Mouse (Mus musculus) lung, embryonic 15.5 days (tissue): ENCODE results near the gene Tex22. TPM values are rescaled to one million over a fixed set of nuclear protein-coding genes. Genes with fewer than 3 reads are reported as not detected.

ENCODE experiments used
- ATAC-seq: fragments of 200-750 bp; cut with Nextera tagmentation; 2 replicates; pipeline ENCODE4 v1.8.0; 2017; ENCODE audit warnings: moderate number of reproducible peaks, borderline replicate concordance; ENCODE audit not compliant: low FRiP score, low TSS enrichment; ENCODE audit errors: extremely low read depth
- H3K27ac ChIP-seq: fragments of 300-500 bp; sonication (generic); 2 replicates; pipeline ENCODE4 v1.5.1; 2015; ENCODE audit warnings: moderate library complexity, mild to moderate bottlenecking, inconsistent platforms
- H3K27me3 ChIP-seq: fragments of 300-500 bp; sonication (generic); 2 replicates; pipeline ENCODE4 v1.6.1; 2015; ENCODE audit warnings: inconsistent platforms
- H3K36me3 ChIP-seq: fragments of 300-500 bp; sonication (generic); 2 replicates; pipeline ENCODE4 v1.6.1; 2015; ENCODE audit warnings: inconsistent platforms
- H3K4me1 ChIP-seq: fragments of 300-500 bp; sonication (generic); 2 replicates; pipeline ENCODE4 v1.6.1; 2015; ENCODE audit warnings: inconsistent platforms
- H3K4me2 ChIP-seq: fragments of 300-500 bp; sonication (generic); 2 replicates; pipeline ENCODE4 v1.6.1; 2015; ENCODE audit warnings: inconsistent platforms, mild to moderate bottlenecking, moderate library complexity
- H3K4me3 ChIP-seq: fragments of 300-500 bp; sonication (generic); 2 replicates; pipeline ENCODE4 v1.5.1; 2015; ENCODE audit warnings: mild to moderate bottlenecking, inconsistent platforms
- H3K9ac ChIP-seq: fragments of 300-500 bp; sonication (generic); 2 replicates; pipeline ENCODE4 v1.6.1; 2015; ENCODE audit warnings: inconsistent platforms
- H3K9me3 ChIP-seq: fragments of 300-500 bp; sonication (generic); 2 replicates; pipeline ENCODE4 v1.6.1; 2016; ENCODE audit warnings: inconsistent platforms
- WGBS: fragments of 180-500 bp; shearing (Covaris S2); methylation state at CpG from one replicate; pipeline ENCODE4 v1.1.7; 2015; 5-methylcytosine and 5-hydroxymethylcytosine counted together
- microRNA-seq: library from miRNA; unstranded; fragments of <30 nt; microRNA quantifications from one replicate; pipeline ENCODE4, GENCODE M21; 2016
- polyA plus RNA-seq: library from polyadenylated mRNA; unstranded; fragments of >200 nt; fragmentation: Nextera tagmentation; extraction: Ambion mirVana; gene quantifications from 2 replicates; pipeline ENCODE4 v1.2.1, GENCODE M21; 2015

The Tex22 gene
- polyA plus RNA-seq, 1 experiment from 2014 or later = not detected

- Histone ChIP-seq H3K4me1 (peaks cover 34% of the 10 kb centered on the region), H3K4me3 (no peak overlapping the region), H3K4me2 (no peak overlapping the region), H3K36me3 (peaks cover 91% of the 10 kb centered on the region), H3K27me3 (no peaks in the 10 kb centered on the region), H3K9ac (no peak overlapping the region), H3K27ac (no peak overlapping the region), H3K9me3 (no peaks in the 10 kb centered on the region)
- 66% methylated on average over 5 of the region's 5 CpGs for WGBS
- ATAC-seq = no peak
These were observed 59.6 kb downstream of the Tex22 start for GRCm38 (mm10) chr12:113133861-113134403.

DNA sequence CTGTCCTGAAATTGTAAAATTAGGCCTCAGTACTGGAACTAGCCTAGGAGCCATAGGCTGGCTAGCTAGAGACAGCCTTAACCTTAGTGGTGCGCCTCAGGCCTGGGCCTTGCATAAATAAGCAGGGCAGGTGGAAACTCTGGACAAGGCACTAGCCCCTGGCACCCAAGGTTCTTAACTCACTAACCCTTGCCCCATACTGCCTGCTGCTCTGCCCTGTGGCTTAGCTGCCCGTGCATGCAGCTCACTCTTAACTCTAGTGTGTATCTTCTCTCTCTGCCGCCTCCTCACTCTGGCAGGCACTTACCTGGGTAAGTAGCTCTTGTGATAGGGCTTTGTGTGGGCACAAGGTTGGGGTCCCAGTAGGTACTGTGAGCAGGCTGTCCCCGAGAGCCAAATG, 60.2 kb downstream of the Tex22 start:
- H3K4me2 ChIP-seq = no peak overlapping the region
- WGBS = 83% methylated on average over 4 of the region's 4 CpGs
- no peaks in the 10 kb centered on the region for H3K27me3 ChIP-seq
- H3K4me1 ChIP-seq = peaks cover 40% of the 10 kb centered on the region
- no peaks in the 10 kb centered on the region for H3K9me3 ChIP-seq
- ATAC-seq = no peak
- H3K36me3 ChIP-seq = peaks cover 86% of the 10 kb centered on the region
- no peak overlapping the region for H3K27ac ChIP-seq
- no peak overlapping the region for H3K4me3 ChIP-seq
- no peak overlapping the region for H3K9ac ChIP-seq

DNA sequence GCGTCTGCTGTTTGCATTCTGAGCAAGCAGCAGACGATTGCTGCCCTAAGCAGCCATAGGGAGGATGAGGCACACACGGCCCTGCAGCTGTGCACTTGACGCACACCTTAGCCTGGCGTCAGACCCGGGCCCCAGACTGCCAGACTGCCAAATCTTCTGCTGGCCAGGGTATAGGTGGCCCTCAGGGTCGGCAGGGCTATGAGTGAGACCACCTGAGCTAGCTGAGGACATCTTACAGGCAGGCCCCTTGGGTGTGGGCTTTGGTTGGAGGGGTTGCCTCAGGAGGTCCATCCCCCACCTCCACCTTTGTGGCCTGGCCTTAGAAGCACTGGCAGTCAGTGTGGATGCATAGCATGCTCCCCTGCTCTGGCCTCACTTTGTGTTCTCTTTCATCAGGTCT, 61.1 kb downstream of the Tex22 start:
- peaks cover 48% of the 10 kb centered on the region for H3K4me1 ChIP-seq
- H3K27ac ChIP-seq = no peak overlapping the region
- no peak overlapping the region for H3K4me3 ChIP-seq
- peaks cover 77% of the 10 kb centered on the region for H3K36me3 ChIP-seq
- no peak overlapping the region for H3K4me2 ChIP-seq
- no peak overlapping the region for H3K9ac ChIP-seq
- ATAC-seq = no peak
- no peaks in the 10 kb centered on the region for H3K9me3 ChIP-seq
- WGBS = 83% methylated on average over 7 of the region's 7 CpGs
- no peaks in the 10 kb centered on the region for H3K27me3 ChIP-seq

DNA sequence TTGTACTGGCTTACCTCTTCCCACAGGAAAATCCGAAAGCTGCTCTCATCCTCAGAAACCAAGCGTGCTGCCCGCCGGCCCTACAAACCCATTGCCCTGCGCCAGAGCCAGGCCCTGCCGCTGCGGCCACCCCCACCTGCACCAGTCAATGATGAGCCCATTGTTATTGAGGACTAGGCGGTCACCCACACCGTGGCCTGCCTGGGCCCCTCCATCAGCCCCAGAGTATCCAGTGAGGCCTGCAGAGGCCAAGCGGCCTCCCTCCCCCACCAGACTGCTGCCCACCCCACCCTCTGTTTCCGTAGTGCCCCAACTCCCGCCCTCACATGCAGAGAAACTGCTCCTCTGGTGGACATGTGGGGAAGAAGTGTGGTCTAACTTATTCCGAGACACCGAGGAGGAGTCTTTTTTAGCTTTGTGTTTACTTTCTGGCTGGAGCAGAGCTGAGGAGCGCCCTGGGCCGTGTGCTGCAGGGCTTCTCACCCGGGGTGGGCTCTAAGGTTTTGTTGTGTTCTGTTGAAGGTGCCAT, 62.3 kb downstream of the Tex22 start:
- no peaks in the 10 kb centered on the region for H3K27me3 ChIP-seq
- no peak overlapping the region for H3K4me3 ChIP-seq
- H3K9me3 ChIP-seq = no peaks in the 10 kb centered on the region
- H3K4me2 ChIP-seq = no peak overlapping the region
- WGBS = 71% methylated on average over 17 of the region's 17 CpGs
- H3K9ac ChIP-seq = no peak overlapping the region
- no peak overlapping the region for H3K27ac ChIP-seq
- peaks cover 59% of the 10 kb centered on the region for H3K4me1 ChIP-seq
- peaks cover 65% of the 10 kb centered on the region for H3K36me3 ChIP-seq
- no peak for ATAC-seq

GRCm38 (mm10) chr12:113137260-113138213, 63.2 kb downstream of the Tex22 start:
- Histone ChIP-seq H3K27ac (no peak overlapping the region), H3K4me2 (no peak overlapping the region), H3K4me1 (peaks cover 60% of the 10 kb centered on the region), H3K4me3 (no peak overlapping the region), H3K9ac (no peak overlapping the region), H3K9me3 (no peaks in the 10 kb centered on the region), H3K27me3 (no peaks in the 10 kb centered on the region), H3K36me3 (peaks cover 56% of the 10 kb centered on the region)
- ATAC-seq = no peak
- 78% methylated on average over 18 of the region's 18 CpGs for WGBS

DNA sequence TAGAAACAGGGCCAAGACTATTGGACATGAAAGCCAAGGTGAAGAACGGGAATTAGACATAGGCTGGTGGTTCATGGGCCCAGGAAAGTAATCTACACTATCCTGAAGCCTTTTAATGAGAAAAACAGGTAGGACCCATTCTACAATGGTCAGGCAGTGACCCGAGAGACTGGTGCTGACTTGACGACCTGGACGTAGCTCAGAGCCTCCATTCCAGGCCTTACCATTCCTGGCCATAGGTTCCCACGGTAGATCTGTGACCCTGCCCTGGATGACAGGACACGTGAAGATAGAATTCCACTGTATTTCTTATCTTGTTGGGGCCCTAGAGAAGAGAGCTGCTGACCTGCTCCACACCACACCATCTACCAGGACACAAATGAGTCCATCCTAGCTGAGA, 64.0 kb downstream of the Tex22 start:
- no peak overlapping the region for H3K4me2 ChIP-seq
- H3K9ac ChIP-seq = no peak overlapping the region
- H3K27ac ChIP-seq = peak overlapping the region; percentile 94
- H3K4me1 ChIP-seq = peaks cover 60% of the 10 kb centered on the region
- no peak overlapping the region for H3K4me3 ChIP-seq
- H3K9me3 ChIP-seq = no peaks in the 10 kb centered on the region
- no peaks in the 10 kb centered on the region for H3K27me3 ChIP-seq
- 72% methylated on average over 6 of the region's 6 CpGs for WGBS
- ATAC-seq = no peak
- peaks cover 49% of the 10 kb centered on the region for H3K36me3 ChIP-seq

Small RNAs within 50 kb of the gene (microRNA-seq; reads per million reads assigned to microRNA genes)
- not detected for gene Gm44471

Other genes with a start within 250 kb of the Tex22 start
- 125 and 129 TPM in 2 replicates for gene Cdca4, start 245.1 kb upstream of the Tex22 start, polyA plus RNA-seq
- gene Gpr132, start 206.3 kb upstream of the Tex22 start, polyA plus RNA-seq = 0.13 and 0.79 TPM in 2 replicates
- gene Jag2, start 144.7 kb upstream of the Tex22 start, polyA plus RNA-seq = 6.2 and 7.2 TPM in 2 replicates
- gene Nudt14, start 132.4 kb upstream of the Tex22 start, polyA plus RNA-seq = 103 and 120 TPM in 2 replicates
- 25.7 and 28.1 TPM in 2 replicates for gene Btbd6, start 98.0 kb upstream of the Tex22 start, polyA plus RNA-seq
- 56.1 and 63.3 TPM in 2 replicates for gene Brf1, start 73.8 kb upstream of the Tex22 start, polyA plus RNA-seq
- gene Pacs2, start 60.0 kb upstream of the Tex22 start, polyA plus RNA-seq = 11.7 and 13.2 TPM in 2 replicates
- 13.5 and 14.7 TPM in 2 replicates for gene Mta1, start 23.8 kb downstream of the Tex22 start, polyA plus RNA-seq
- 436 and 471 TPM in 2 replicates for gene Crip2, start 65.7 kb downstream of the Tex22 start, polyA plus RNA-seq
- 414 and 454 TPM in 2 replicates for gene Crip1, start 71.8 kb downstream of the Tex22 start, polyA plus RNA-seq
- 38.4 and 38.6 TPM in 2 replicates for gene Tedc1, start 81.9 kb downstream of the Tex22 start, polyA plus RNA-seq
- 8.2 and 9.0 TPM in 2 replicates for gene Tmem121, start 111.4 kb downstream of the Tex22 start, polyA plus RNA-seq